Mouse (Mus musculus) kidney, postnatal 4 days (tissue): ENCODE results near the gene Frmd4a.

Experiments used
- DNase-seq, 2 experiments: peaks; one replicate each; pipeline ENCODE4 v3.0.0; 2021; ENCODE audit warnings: mixed read lengths in 2 of 2

The Frmd4a gene

GRCm38 (mm10) chr2:4449860-4450480 lies 432.5 kb downstream of the Frmd4a start:
- DNase-seq = peak; percentile 27 to 45

GRCm38 (mm10) chr2:4452590-4453400 lies 435.3 kb downstream of the Frmd4a start:
- DNase-seq = peak; percentile 39 to 65

- DNase-seq = no peak
Measured at GRCm38 (mm10) chr2:4455097-4456025, 437.8 kb downstream of the Frmd4a start.

- no peak for DNase-seq
Measured at GRCm38 (mm10) chr2:4460897-4461296, 443.4 kb downstream of the Frmd4a start.

GRCm38 (mm10) chr2:4461514-4461913 lies 444.0 kb downstream of the Frmd4a start:
- no peak for DNase-seq

GRCm38 (mm10) chr2:4462480-4462879 lies 445.0 kb downstream of the Frmd4a start:
- peak in 1 of 2 experiments; percentile 16 for DNase-seq

- no peak for DNase-seq
Measured at GRCm38 (mm10) chr2:4466084-4466483, 448.6 kb downstream of the Frmd4a start.

GRCm38 (mm10) chr2:4467314-4467713 lies 449.8 kb downstream of the Frmd4a start:
- no peak for DNase-seq

- DNase-seq = peak; percentile 39 to 60
Measured at GRCm38 (mm10) chr2:4472760-4473480, 455.4 kb downstream of the Frmd4a start.

GRCm38 (mm10) chr2:4473866-4474538 lies 456.5 kb downstream of the Frmd4a start:
- DNase-seq = no peak

GRCm38 (mm10) chr2:4474539-4474937 lies 457.0 kb downstream of the Frmd4a start:
- DNase-seq = no peak

- no peak for DNase-seq
Measured at GRCm38 (mm10) chr2:4475991-4476390, 458.5 kb downstream of the Frmd4a start.

- no peak for DNase-seq
Measured at GRCm38 (mm10) chr2:4476608-4477007, 459.1 kb downstream of the Frmd4a start.

GRCm38 (mm10) chr2:4477311-4477710 lies 459.8 kb downstream of the Frmd4a start:
- no peak for DNase-seq

GRCm38 (mm10) chr2:4480180-4480579 lies 462.7 kb downstream of the Frmd4a start:
- no peak for DNase-seq

GRCm38 (mm10) chr2:4481154-4481553 lies 463.6 kb downstream of the Frmd4a start:
- DNase-seq = no peak

GRCm38 (mm10) chr2:4486185-4486584 lies 468.7 kb downstream of the Frmd4a start:
- no peak for DNase-seq

- no peak for DNase-seq
Measured at GRCm38 (mm10) chr2:4487280-4487679, 469.8 kb downstream of the Frmd4a start.

GRCm38 (mm10) chr2:4490845-4491244 lies 473.3 kb downstream of the Frmd4a start:
- DNase-seq = no peak

- peak; percentile 84 to 88 for DNase-seq
Measured at GRCm38 (mm10) chr2:4492485-4493481, 475.3 kb downstream of the Frmd4a start.

GRCm38 (mm10) chr2:4494478-4494877 lies 477.0 kb downstream of the Frmd4a start:
- DNase-seq = no peak
